Mouse (Mus musculus): ENCODE measurements around the gene Chrm1.
A peak's percentile ranks its signal among the peaks of the same experiment; 100 is the strongest.

Chrm1 gene

GRCm38 (mm10) chr19:8681633-8682362 lies 18.2 kb downstream of the Chrm1 start:
- ATAC-seq (ENCODE audit: insufficient number of reproducible peaks, low FRiP score, low TSS enrichment): no peak

- no peak for ATAC-seq (ENCODE audit: insufficient number of reproducible peaks, low FRiP score, low TSS enrichment)
Observed at GRCm38 (mm10) chr19:8682996-8683395, 19.4 kb downstream of the Chrm1 start.

- ATAC-seq (ENCODE audit: insufficient number of reproducible peaks, low FRiP score, low TSS enrichment): no peak
Observed at GRCm38 (mm10) chr19:8683627-8684026, 20.0 kb downstream of the Chrm1 start.

GRCm38 (mm10) chr19:8691871-8692539 lies 28.4 kb downstream of the Chrm1 start:
- no peak for ATAC-seq (ENCODE audit: insufficient number of reproducible peaks, low FRiP score, low TSS enrichment)

DNA sequence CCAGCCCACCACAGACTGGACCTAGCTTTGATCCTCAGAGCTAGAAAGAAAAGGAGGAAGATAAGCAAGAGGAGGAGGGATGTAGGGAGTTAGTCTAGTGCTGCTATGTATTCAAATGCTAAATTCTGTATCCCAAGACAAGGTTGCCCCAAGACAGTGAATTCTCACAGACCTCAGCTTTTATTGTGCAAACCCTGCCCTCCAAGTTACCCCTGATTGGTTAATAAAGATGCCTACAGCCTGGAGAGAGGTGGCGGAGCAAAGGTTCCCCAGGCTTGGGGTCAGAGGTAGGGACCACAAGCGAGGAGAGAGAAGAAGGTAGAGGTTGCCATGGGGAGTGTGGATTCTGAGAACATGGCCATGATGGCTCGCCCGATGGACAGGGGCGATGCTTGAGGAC lies 29.2 kb downstream of the Chrm1 start:
- ATAC-seq (ENCODE audit: insufficient number of reproducible peaks, low FRiP score, low TSS enrichment): no peak

DNA sequence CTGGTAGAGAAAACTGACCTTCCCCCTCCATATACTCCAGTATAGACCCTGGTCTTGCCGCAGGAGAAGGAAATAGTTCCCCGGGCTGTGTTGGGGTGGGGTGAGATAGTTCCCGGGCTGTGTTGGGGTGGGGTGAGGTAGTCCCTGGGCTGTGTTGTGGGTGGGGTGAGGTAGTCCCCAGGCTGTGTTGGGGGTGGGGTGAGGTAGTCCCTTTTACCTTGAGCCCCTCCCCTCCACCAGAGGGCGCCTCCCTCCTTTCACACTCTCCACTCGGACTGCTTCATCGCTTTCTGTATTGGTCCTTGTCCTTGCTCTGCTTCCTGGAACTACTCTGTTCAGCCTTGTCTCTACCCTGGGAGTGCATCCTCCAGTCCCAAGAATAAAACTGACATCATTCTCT lies 31.7 kb downstream of the Chrm1 start:
- no peak for ATAC-seq (ENCODE audit: insufficient number of reproducible peaks, low FRiP score, low TSS enrichment)

- no peak for ATAC-seq (ENCODE audit: insufficient number of reproducible peaks, low FRiP score, low TSS enrichment)
Observed at GRCm38 (mm10) chr19:8699652-8700051, 36.1 kb downstream of the Chrm1 start.

GRCm38 (mm10) chr19:8702458-8702857 lies 38.9 kb downstream of the Chrm1 start:
- no peak for ATAC-seq (ENCODE audit: insufficient number of reproducible peaks, low FRiP score, low TSS enrichment)

- no peak for ATAC-seq (ENCODE audit: insufficient number of reproducible peaks, low FRiP score, low TSS enrichment)
Observed at GRCm38 (mm10) chr19:8703571-8703970, 40.0 kb downstream of the Chrm1 start.

DNA sequence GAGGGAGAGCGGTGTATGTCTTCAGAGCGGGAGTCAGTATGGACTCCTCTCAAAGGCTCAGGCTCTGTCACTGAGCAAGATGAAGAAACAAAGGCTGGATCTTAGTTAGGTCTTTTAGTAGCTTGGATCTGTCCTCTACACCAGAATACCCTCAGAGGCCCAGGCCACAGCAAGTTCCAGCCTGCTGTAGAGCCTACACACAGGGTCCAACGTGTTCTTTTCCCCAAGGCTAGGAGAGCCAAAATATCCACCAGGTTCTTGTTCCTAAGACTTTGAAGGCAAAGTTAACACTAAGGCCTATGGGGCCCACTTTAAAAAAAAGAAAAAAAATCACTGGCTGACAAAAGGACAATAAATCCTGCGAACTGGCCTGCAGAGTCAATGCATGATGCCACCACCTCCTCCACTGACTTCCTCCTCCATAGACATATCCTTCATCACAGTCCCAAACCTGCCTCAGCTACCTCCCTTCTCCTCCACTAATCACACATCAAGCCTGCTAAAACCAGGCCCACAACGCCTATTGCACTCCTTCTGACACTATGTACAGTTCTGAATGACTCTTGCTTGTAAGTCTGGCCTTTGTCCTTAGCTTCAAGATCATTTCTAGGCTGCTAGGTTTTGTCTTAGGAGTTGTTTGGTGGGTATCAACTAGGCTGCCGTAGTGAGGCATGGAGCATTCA lies 41.6 kb downstream of the Chrm1 start:
- no peak for ATAC-seq (ENCODE audit: insufficient number of reproducible peaks, low FRiP score, low TSS enrichment)

- ATAC-seq (ENCODE audit: insufficient number of reproducible peaks, low FRiP score, low TSS enrichment): no peak
Observed at GRCm38 (mm10) chr19:8706132-8706667, 42.6 kb downstream of the Chrm1 start.

DNA sequence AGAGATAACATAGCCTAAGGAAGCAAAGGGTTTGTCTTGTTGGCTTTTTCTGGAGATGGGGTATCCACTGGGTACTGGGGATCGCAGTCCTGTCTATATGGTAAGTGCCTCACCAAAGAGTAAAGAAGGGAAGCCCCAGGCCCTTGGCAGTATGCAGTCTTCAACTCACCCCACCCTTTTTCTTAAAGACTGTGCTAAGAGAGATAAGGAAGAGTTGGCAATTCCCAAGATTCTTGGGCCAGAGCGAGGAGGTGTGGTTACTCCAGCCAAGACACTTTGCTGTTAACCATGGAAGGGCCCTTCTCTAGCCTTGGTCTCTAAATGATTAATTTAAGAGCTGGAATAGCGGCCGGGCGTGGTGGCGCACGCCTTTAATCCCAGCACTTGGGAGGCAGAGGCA lies 43.3 kb downstream of the Chrm1 start:
- no peak for ATAC-seq (ENCODE audit: insufficient number of reproducible peaks, low FRiP score, low TSS enrichment)

DNA sequence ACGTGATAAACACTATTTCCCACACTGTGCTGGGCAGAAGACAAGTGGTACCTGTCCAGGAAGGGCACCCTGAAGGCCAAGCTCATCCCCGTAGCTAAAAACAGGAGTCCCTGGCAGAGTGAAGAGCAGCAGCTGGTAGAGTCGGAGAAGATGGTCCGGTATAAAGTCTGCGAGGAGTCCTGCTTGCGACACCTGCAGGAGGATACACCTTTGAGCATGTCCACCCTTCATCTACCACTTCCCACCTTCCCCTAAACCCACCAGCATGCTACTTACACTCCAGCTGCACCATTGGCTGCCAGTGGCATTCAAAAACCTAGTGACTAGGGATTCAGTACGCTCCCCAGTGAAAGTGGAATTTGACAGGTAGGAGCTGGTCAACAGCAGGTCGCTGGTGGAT lies 45.4 kb downstream of the Chrm1 start:
- ATAC-seq (ENCODE audit: insufficient number of reproducible peaks, low FRiP score, low TSS enrichment): no peak

- no peak for ATAC-seq (ENCODE audit: insufficient number of reproducible peaks, low FRiP score, low TSS enrichment)
Observed at GRCm38 (mm10) chr19:8710057-8710456, 46.5 kb downstream of the Chrm1 start.

- no peak for ATAC-seq (ENCODE audit: insufficient number of reproducible peaks, low FRiP score, low TSS enrichment)
Observed at GRCm38 (mm10) chr19:8711506-8711905, 47.9 kb downstream of the Chrm1 start.

GRCm38 (mm10) chr19:8711949-8712869 lies 48.6 kb downstream of the Chrm1 start:
- no peak for ATAC-seq (ENCODE audit: insufficient number of reproducible peaks, low FRiP score, low TSS enrichment)

DNA sequence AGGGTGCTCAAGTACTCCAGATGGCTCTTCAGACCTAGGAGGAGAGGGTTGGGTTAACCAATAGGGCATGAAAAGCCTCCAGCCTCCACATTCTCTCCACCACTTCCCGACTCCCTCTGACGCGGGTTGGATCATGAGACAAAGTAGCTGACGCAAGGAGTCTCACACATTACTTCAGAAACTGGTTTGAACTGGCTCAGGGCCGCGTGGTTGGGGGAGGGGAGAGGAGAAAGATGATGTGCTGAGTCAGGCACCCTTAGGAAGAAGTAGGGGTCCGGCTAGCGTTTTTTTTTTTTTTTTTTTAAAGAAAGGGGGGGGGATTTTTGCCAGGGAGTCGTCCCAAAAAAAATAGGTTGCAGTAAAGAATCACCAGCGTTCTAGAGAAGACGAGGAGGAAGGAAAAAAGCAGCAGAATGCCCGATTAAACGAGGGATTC lies 49.3 kb downstream of the Chrm1 start:
- no peak for ATAC-seq (ENCODE audit: insufficient number of reproducible peaks, low FRiP score, low TSS enrichment)

DNA sequence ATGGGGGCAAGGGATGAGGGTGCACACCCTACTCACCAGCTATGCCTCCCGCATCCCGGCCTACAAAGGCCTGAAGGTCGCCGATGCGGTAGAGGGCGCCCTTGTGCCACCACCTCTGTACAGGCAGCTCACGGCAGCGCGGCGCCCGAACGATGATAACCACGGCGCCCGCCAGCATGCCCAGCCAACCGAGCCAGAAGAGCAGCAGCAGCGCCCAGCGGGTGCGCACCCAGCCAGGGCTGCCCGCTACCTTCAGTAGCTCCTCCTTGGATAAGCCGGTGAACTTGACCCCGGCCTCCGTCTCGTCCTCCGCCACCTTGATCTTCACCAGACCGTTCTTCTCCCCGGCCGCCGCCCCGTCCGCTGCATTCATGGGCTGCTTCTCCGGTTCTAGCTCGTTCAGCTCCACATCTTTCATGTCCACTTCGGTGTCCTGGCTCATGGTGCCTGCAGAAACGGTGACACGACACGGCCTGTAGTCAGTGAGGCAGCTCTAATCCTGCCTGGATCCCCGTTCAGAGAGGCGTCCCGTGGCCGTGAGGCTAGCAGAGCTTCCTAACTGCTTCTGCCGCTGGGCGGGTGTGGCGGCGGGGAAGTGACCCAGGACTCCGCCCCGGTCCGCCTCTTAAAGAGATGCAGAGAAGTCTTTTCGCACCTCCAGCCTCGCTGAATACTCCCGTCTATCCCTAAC lies 49.9 kb downstream of the Chrm1 start:
- ATAC-seq (ENCODE audit: insufficient number of reproducible peaks, low FRiP score, low TSS enrichment): peak; percentile 84

- no peak for ATAC-seq (ENCODE audit: insufficient number of reproducible peaks, low FRiP score, low TSS enrichment)
Observed at GRCm38 (mm10) chr19:8713997-8714652, 50.5 kb downstream of the Chrm1 start.
